Mouse (Mus musculus) liver, embryonic 16.5 days (tissue): Measurements from ENCODE around the gene Lcor. TPM values are rescaled to one million over a fixed set of nuclear protein-coding genes. Genes with fewer than 3 reads are reported as not detected.
A peak's percentile ranks its signal among the peaks of the same experiment; 100 is the strongest.

ENCODE experiments used
- ATAC-seq: fragments of 200-750 bp; cut with Nextera tagmentation; 2 replicates; pipeline ENCODE4 v1.8.0; 2017; ENCODE audit warnings: low read depth, mild to moderate bottlenecking, moderate number of reproducible peaks, moderate library complexity
- H3K27ac ChIP-seq: fragments of 300-500 bp; sonication (generic); 2 replicates; pipeline ENCODE4 v1.5.1; 2014; ENCODE audit warnings: mild to moderate bottlenecking, low read length
- H3K27me3 ChIP-seq: fragments of 300-500 bp; sonication (generic); 2 replicates; pipeline ENCODE4 v1.6.1; 2014; ENCODE audit warnings: low read depth, low read length, mixed read lengths; ENCODE audit not compliant: control insufficient read depth, insufficient read depth
- H3K36me3 ChIP-seq: fragments of 300-500 bp; sonication (generic); 2 replicates; pipeline ENCODE4 v1.6.1; 2014; ENCODE audit warnings: mild to moderate bottlenecking; ENCODE audit not compliant: control insufficient read depth, insufficient read depth
- H3K4me1 ChIP-seq: fragments of 300-500 bp; sonication (generic); 2 replicates; pipeline ENCODE4 v1.6.1; 2014; ENCODE audit warnings: low read depth, low read length, mixed read lengths; ENCODE audit not compliant: control insufficient read depth
- H3K4me2 ChIP-seq: fragments of 300-500 bp; sonication (generic); 2 replicates; pipeline ENCODE4 v1.6.1; 2014; ENCODE audit warnings: low read depth, low read length, mixed read lengths
- H3K4me3 ChIP-seq: fragments of 300-500 bp; sonication (generic); 2 replicates; pipeline ENCODE4 v1.5.1; 2014; ENCODE audit warnings: low read depth, mild to moderate bottlenecking, low read length
- H3K9ac ChIP-seq: fragments of 300-500 bp; sonication (generic); 2 replicates; pipeline ENCODE4 v1.6.1; 2014; ENCODE audit warnings: low read depth, low read length
- H3K9me3 ChIP-seq: fragments of 300-500 bp; sonication (generic); replicated peaks from 2 replicates; pipeline ENCODE4 v1.6.1; 2016; ENCODE audit warnings: low read length; ENCODE audit not compliant: control insufficient read depth
- WGBS: fragments of 180-500 bp; shearing (Covaris S2); extraction: QIAGEN DNeasy Blood & Tissue Kit; methylation state at CpG from one replicate; pipeline ENCODE4 v1.1.7; 2014; ENCODE audit not compliant: insufficient replicate concordance; 5-methylcytosine and 5-hydroxymethylcytosine counted together
- polyA plus RNA-seq: library from polyadenylated mRNA; unstranded; fragments of >200 nt; fragmentation: Nextera tagmentation; extraction: Ambion mirVana; gene quantifications from 2 replicates; pipeline ENCODE4 v1.2.1, GENCODE M21; 2015

Gene Lcor
- polyA plus RNA-seq, 1 experiment from 2014 or later = 6.9 TPM

GRCm38 (mm10) chr19:41519121-41519520 lies 36.7 kb downstream of the Lcor start:
- Histone ChIP-seq H3K4me3 (no peak overlapping the region), H3K9me3 (no peaks in the 10 kb centered on the region), H3K9ac (no peak overlapping the region), H3K27ac (no peak overlapping the region), H3K4me2 (no peak overlapping the region), H3K27me3 (no peaks in the 10 kb centered on the region), H3K36me3 (no peaks in the 10 kb centered on the region), H3K4me1 (peaks cover 14% of the 10 kb centered on the region)
- WGBS = 42% methylated on average over 6 of the region's 6 CpGs
- ATAC-seq = no peak

GRCm38 (mm10) chr19:41522246-41522645 lies 39.8 kb downstream of the Lcor start:
- H3K27me3 ChIP-seq = no peaks in the 10 kb centered on the region
- H3K9me3 ChIP-seq = no peaks in the 10 kb centered on the region
- ATAC-seq = no peak
- WGBS = 71% methylated on average over 2 of the region's 2 CpGs
- H3K4me1 ChIP-seq = peaks cover 12% of the 10 kb centered on the region
- no peak overlapping the region for H3K4me2 ChIP-seq
- no peaks in the 10 kb centered on the region for H3K36me3 ChIP-seq
- H3K4me3 ChIP-seq = no peak overlapping the region
- no peak overlapping the region for H3K9ac ChIP-seq
- no peak overlapping the region for H3K27ac ChIP-seq

- Histone ChIP-seq H3K4me3 (no peak overlapping the region), H3K4me1 (peaks cover 12% of the 10 kb centered on the region), H3K4me2 (no peak overlapping the region), H3K36me3 (no peaks in the 10 kb centered on the region), H3K9ac (no peak overlapping the region), H3K27me3 (no peaks in the 10 kb centered on the region), H3K27ac (no peak overlapping the region; the same call in 1 of the 2 replicates), H3K9me3 (no peaks in the 10 kb centered on the region)
- WGBS = 38% methylated on average over 3 of the region's 3 CpGs
- 0 out of 2 replicates have a peak, but pooled peaks have one; percentile 37 for ATAC-seq
These were observed 41.5 kb downstream of the Lcor start for GRCm38 (mm10) chr19:41523798-41524563.

GRCm38 (mm10) chr19:41529169-41529568 lies 46.7 kb downstream of the Lcor start:
- H3K9me3 ChIP-seq = no peaks in the 10 kb centered on the region
- H3K27ac ChIP-seq = no peak overlapping the region
- H3K27me3 ChIP-seq = no peaks in the 10 kb centered on the region
- no peak overlapping the region for H3K4me3 ChIP-seq
- ATAC-seq = no peak
- H3K9ac ChIP-seq = no peak overlapping the region
- no peak overlapping the region for H3K4me2 ChIP-seq
- 55% methylated on average over 3 of the region's 3 CpGs for WGBS
- peaks cover under 1% of the 10 kb centered on the region for H3K4me1 ChIP-seq
- peaks cover 2% of the 10 kb centered on the region; the same call in 1 of the 2 replicates for H3K36me3 ChIP-seq

- no peak for ATAC-seq
- H3K9me3 ChIP-seq = no peaks in the 10 kb centered on the region
- no peak overlapping the region for H3K27ac ChIP-seq
- H3K4me3 ChIP-seq = no peak overlapping the region
- H3K4me2 ChIP-seq = no peak overlapping the region
- no peak overlapping the region for H3K9ac ChIP-seq
- peaks cover 2% of the 10 kb centered on the region; the same call in 1 of the 2 replicates for H3K36me3 ChIP-seq
- WGBS = 69% methylated on average over 3 of the region's 3 CpGs
- H3K4me1 ChIP-seq = no peaks in the 10 kb centered on the region
- H3K27me3 ChIP-seq = no peaks in the 10 kb centered on the region
These were observed 51.6 kb downstream of the Lcor start for GRCm38 (mm10) chr19:41534021-41534420.

- Histone ChIP-seq H3K9me3 (no peaks in the 10 kb centered on the region), H3K36me3 (peaks cover 21% of the 10 kb centered on the region), H3K27ac (no peak overlapping the region), H3K4me3 (no peak overlapping the region), H3K4me2 (no peak overlapping the region), H3K9ac (no peak overlapping the region), H3K4me1 (peaks cover 2% of the 10 kb centered on the region), H3K27me3 (no peaks in the 10 kb centered on the region)
- ATAC-seq = no peak
- WGBS = 79% methylated on average over 4 of the region's 4 CpGs
These were observed 74.5 kb downstream of the Lcor start for GRCm38 (mm10) chr19:41556981-41557380.

GRCm38 (mm10) chr19:41557491-41557890 lies 75.1 kb downstream of the Lcor start:
- Histone ChIP-seq H3K36me3 (peaks cover 21% of the 10 kb centered on the region), H3K9me3 (no peaks in the 10 kb centered on the region), H3K9ac (no peak overlapping the region), H3K4me3 (no peak overlapping the region), H3K4me1 (peaks cover 2% of the 10 kb centered on the region), H3K27me3 (no peaks in the 10 kb centered on the region), H3K27ac (no peak overlapping the region), H3K4me2 (no peak overlapping the region)
- 78% methylated on average over 4 of the region's 4 CpGs for WGBS
- ATAC-seq = no peak

- Histone ChIP-seq H3K27ac (no peak overlapping the region), H3K9ac (no peak overlapping the region), H3K4me1 (peaks cover 2% of the 10 kb centered on the region), H3K27me3 (no peaks in the 10 kb centered on the region), H3K9me3 (no peaks in the 10 kb centered on the region), H3K36me3 (peaks cover 21% of the 10 kb centered on the region), H3K4me2 (no peak overlapping the region), H3K4me3 (no peak overlapping the region)
- 87% methylated on average over 9 of the region's 9 CpGs for WGBS
- ATAC-seq = no peak
These were observed 76.6 kb downstream of the Lcor start for GRCm38 (mm10) chr19:41558891-41559486.

- no peaks in the 10 kb centered on the region for H3K9me3 ChIP-seq
- H3K9ac ChIP-seq = no peak overlapping the region
- WGBS = 85% methylated on average over 3 of the region's 3 CpGs
- H3K4me1 ChIP-seq = peaks cover 2% of the 10 kb centered on the region
- no peak for ATAC-seq
- H3K4me2 ChIP-seq = no peak overlapping the region
- H3K27me3 ChIP-seq = no peaks in the 10 kb centered on the region
- H3K36me3 ChIP-seq = peaks cover 16% of the 10 kb centered on the region
- no peak overlapping the region for H3K27ac ChIP-seq
- no peak overlapping the region for H3K4me3 ChIP-seq
These were observed 78.4 kb downstream of the Lcor start for GRCm38 (mm10) chr19:41560856-41561255.
